Mouse (Mus musculus): ENCODE data around the gene Egln2. TPM values are rescaled to one million over a fixed set of nuclear protein-coding genes. Genes with fewer than 3 reads are reported as not detected.
A peak's percentile ranks its signal among the peaks of the same experiment; 100 is the strongest.

Gene Egln2
- polyA plus RNA-seq, 1 experiment from 2014 or later: 28.2 TPM

- Histone ChIP-seq H3K4me3 (ENCODE audit: low read depth, low read length) (peak overlapping the region; percentile 89), H3K4me1 (ENCODE audit: control insufficient read depth, low read depth, low read length) (peaks cover 19% of the 10 kb centered on the region), H3K4me2 (ENCODE audit: low read depth, low read length) (peak overlapping the region; percentile 77), H3K27me3 (ENCODE audit: control insufficient read depth, insufficient read depth, low read depth, low read length) (no peaks in the 10 kb centered on the region), H3K9me3 (replicated peaks; ENCODE audit: control insufficient read depth, low read length) (no peaks in the 10 kb centered on the region), H3K27ac (ENCODE audit: low read length) (peak overlapping the region; percentile 27; the same call in 1 of the 2 replicates), H3K9ac (ENCODE audit: low read depth, low read length) (peak overlapping the region; percentile 46), H3K36me3 (ENCODE audit: control insufficient read depth, insufficient read depth) (no peaks in the 10 kb centered on the region)
- WGBS (ENCODE audit: insufficient replicate concordance): 45% methylated on average over 16 of the region's 16 CpGs
- ATAC-seq (ENCODE audit: low read depth): no peak
Measured at GRCm38 (mm10) chr7:27179217-27179918, 12.8 kb upstream of the Egln2 start.

DNA sequence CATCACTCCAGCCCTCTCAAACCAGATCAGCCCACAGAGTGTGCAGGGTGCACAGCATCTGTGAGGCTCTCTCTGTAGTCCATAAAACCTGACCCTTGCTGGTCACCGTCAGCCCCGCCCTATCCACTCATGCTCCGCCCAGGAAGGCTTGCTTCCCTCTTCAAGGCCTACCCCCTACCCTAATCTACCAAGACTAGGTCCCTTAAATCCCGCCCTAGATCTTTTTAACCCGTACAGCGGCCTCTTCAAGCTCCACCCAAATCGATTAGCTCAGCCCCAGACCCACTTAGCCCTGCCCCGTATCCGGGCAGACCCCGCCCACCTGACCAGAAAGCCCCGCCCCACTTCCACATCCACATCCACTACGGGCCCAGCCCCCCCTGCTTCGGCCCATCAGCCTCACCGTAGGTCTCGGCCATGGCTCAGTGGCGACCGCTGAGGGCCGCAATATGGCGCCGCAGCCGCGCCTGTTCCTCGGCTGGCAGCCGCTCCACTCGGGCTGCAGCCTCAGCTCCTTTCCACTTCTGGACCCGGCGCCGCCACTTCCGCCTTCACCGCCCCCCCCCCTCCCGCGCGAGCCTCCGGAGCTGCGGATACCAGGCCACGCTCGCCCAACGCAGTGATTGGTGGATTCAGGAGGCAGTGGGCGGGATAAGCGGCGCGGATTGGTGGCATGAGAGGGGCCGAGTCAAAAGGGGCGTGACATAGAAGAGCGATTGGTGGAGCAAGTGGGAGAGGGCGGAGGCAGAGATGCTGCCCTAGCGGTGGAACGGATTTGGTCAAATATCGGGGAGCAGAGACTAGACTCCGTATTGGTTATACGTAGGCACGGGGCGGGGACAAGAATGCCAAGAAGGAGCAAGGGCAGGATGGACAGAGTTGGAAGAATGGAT, 12.0 kb upstream of the Egln2 start, which contains the start of gene Rab4b:
Gene Rab4b, minus strand, starts transcription at position 573 of the 893 bp plus-strand sequence.
- Histone ChIP-seq H3K4me3 (ENCODE audit: low read depth, low read length) (peak within 1 kb of the TSS; percentile 89), H3K9me3 (replicated peaks; ENCODE audit: control insufficient read depth, low read length) (no peaks in the 10 kb centered on the region), H3K27me3 (ENCODE audit: control insufficient read depth, insufficient read depth, low read depth, low read length) (no peaks in the 10 kb centered on the region), H3K27ac (ENCODE audit: low read length) (peak within 1 kb of the TSS; percentile 91), H3K36me3 (ENCODE audit: control insufficient read depth, insufficient read depth) (no peaks in the 10 kb centered on the region), H3K4me2 (ENCODE audit: low read depth, low read length) (peak within 1 kb of the TSS; percentile 77), H3K4me1 (ENCODE audit: control insufficient read depth, low read depth, low read length) (peaks cover 19% of the 10 kb centered on the region), H3K9ac (ENCODE audit: low read depth, low read length) (peak within 1 kb of the TSS; percentile 77)
- peak; percentile 95 for ATAC-seq (ENCODE audit: low read depth)
- WGBS (ENCODE audit: insufficient replicate concordance): under 1% methylated on average over 53 of the region's 53 CpGs

DNA sequence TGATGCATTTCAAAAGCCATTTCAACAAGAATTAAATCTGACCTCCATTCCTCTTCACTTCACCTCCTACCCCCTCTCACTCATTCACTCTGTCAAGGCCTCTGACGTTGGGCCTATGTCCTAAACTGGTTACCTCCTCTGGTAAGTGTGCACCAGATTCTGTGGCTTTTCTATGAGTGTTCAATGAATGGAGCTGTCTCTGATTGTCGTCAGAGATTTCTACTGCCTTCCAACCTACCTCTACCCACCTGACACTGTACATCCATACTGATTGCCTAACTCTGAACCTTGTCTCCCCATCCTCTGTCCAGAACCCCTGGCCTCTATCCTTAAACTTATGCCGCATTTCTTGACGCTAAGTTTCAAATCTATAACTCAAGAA, 11.3 kb upstream of the Egln2 start:
- H3K4me3 ChIP-seq (ENCODE audit: low read depth, low read length): peak overlapping the region; percentile 89
- no peaks in the 10 kb centered on the region for H3K27me3 ChIP-seq (ENCODE audit: control insufficient read depth, insufficient read depth, low read depth, low read length)
- H3K4me2 ChIP-seq (ENCODE audit: low read depth, low read length): peak overlapping the region; percentile 77
- peak overlapping the region; percentile 91 for H3K27ac ChIP-seq (ENCODE audit: low read length)
- H3K9me3 ChIP-seq (replicated peaks; ENCODE audit: control insufficient read depth, low read length): no peaks in the 10 kb centered on the region
- 16% methylated on average over 4 of the region's 4 CpGs for WGBS (ENCODE audit: insufficient replicate concordance)
- no peaks in the 10 kb centered on the region for H3K36me3 ChIP-seq (ENCODE audit: control insufficient read depth, insufficient read depth)
- peak; percentile 0 for ATAC-seq (ENCODE audit: low read depth)
- H3K4me1 ChIP-seq (ENCODE audit: control insufficient read depth, low read depth, low read length): peaks cover 19% of the 10 kb centered on the region
- H3K9ac ChIP-seq (ENCODE audit: low read depth, low read length): peak overlapping the region; percentile 77

DNA sequence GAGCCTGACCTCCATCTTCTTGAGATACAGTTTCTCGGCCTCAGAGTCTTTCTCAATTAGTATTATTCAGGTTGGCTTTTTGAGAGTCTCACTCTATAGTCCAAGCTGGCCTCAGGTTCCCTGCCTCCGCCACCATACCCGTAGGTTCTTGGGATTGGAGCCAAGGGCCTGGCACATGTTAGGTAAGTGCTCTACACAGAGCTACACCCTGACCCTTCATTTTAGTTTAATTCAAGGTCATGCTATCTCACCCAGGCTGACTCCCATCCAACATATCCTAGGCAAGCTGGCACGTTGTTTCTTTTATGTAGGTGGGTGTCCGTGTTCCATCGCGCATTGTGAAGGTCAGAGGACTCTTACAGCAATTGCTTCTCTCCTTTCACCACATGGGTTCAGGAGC, 8.3 kb upstream of the Egln2 start:
- Histone ChIP-seq H3K36me3 (ENCODE audit: control insufficient read depth, insufficient read depth) (peaks cover 3% of the 10 kb centered on the region; the same call in 1 of the 2 replicates), H3K9ac (ENCODE audit: low read depth, low read length) (no peak overlapping the region), H3K4me3 (ENCODE audit: low read depth, low read length) (no peak overlapping the region), H3K4me1 (ENCODE audit: control insufficient read depth, low read depth, low read length) (peaks cover 15% of the 10 kb centered on the region), H3K9me3 (replicated peaks; ENCODE audit: control insufficient read depth, low read length) (no peaks in the 10 kb centered on the region), H3K27ac (ENCODE audit: low read length) (no peak overlapping the region), H3K4me2 (ENCODE audit: low read depth, low read length) (no peak overlapping the region), H3K27me3 (ENCODE audit: control insufficient read depth, insufficient read depth, low read depth, low read length) (no peaks in the 10 kb centered on the region)
- WGBS (ENCODE audit: insufficient replicate concordance): 85% methylated on average over 7 of the region's 7 CpGs
- ATAC-seq (ENCODE audit: low read depth): no peak

GRCm38 (mm10) chr7:27174496-27174895, 7.9 kb upstream of the Egln2 start:
- Histone ChIP-seq H3K4me3 (ENCODE audit: low read depth, low read length) (no peak overlapping the region), H3K27me3 (ENCODE audit: control insufficient read depth, insufficient read depth, low read depth, low read length) (no peaks in the 10 kb centered on the region), H3K36me3 (ENCODE audit: control insufficient read depth, insufficient read depth) (peaks cover 3% of the 10 kb centered on the region; the same call in 1 of the 2 replicates), H3K27ac (ENCODE audit: low read length) (no peak overlapping the region), H3K9ac (ENCODE audit: low read depth, low read length) (no peak overlapping the region), H3K9me3 (replicated peaks; ENCODE audit: control insufficient read depth, low read length) (no peaks in the 10 kb centered on the region), H3K4me1 (ENCODE audit: control insufficient read depth, low read depth, low read length) (peaks cover 12% of the 10 kb centered on the region), H3K4me2 (ENCODE audit: low read depth, low read length) (no peak overlapping the region)
- WGBS (ENCODE audit: insufficient replicate concordance): 84% methylated on average over 15 of the region's 15 CpGs
- ATAC-seq (ENCODE audit: low read depth): no peak

- no peak overlapping the region for H3K4me3 ChIP-seq (ENCODE audit: low read depth, low read length)
- H3K9me3 ChIP-seq (replicated peaks; ENCODE audit: control insufficient read depth, low read length): no peaks in the 10 kb centered on the region
- 76% methylated on average over 3 of the region's 3 CpGs for WGBS (ENCODE audit: insufficient replicate concordance)
- H3K27me3 ChIP-seq (ENCODE audit: control insufficient read depth, insufficient read depth, low read depth, low read length): no peaks in the 10 kb centered on the region
- H3K4me2 ChIP-seq (ENCODE audit: low read depth, low read length): no peak overlapping the region
- ATAC-seq (ENCODE audit: low read depth): no peak
- peaks cover 3% of the 10 kb centered on the region; the same call in 1 of the 2 replicates for H3K36me3 ChIP-seq (ENCODE audit: control insufficient read depth, insufficient read depth)
- no peak overlapping the region for H3K9ac ChIP-seq (ENCODE audit: low read depth, low read length)
- H3K27ac ChIP-seq (ENCODE audit: low read length): no peak overlapping the region
- H3K4me1 ChIP-seq (ENCODE audit: control insufficient read depth, low read depth, low read length): peaks cover 18% of the 10 kb centered on the region
Measured at GRCm38 (mm10) chr7:27170981-27171380, 4.4 kb upstream of the Egln2 start.

- no peak overlapping the region; the same call in 1 of the 2 replicates for H3K9ac ChIP-seq (ENCODE audit: low read depth, low read length)
- peak overlapping the region; percentile 60 for H3K27ac ChIP-seq (ENCODE audit: low read length)
- ATAC-seq (ENCODE audit: low read depth): no peak
- H3K27me3 ChIP-seq (ENCODE audit: control insufficient read depth, insufficient read depth, low read depth, low read length): no peaks in the 10 kb centered on the region
- peaks cover 3% of the 10 kb centered on the region; the same call in 1 of the 2 replicates for H3K36me3 ChIP-seq (ENCODE audit: control insufficient read depth, insufficient read depth)
- peaks cover 32% of the 10 kb centered on the region for H3K4me1 ChIP-seq (ENCODE audit: control insufficient read depth, low read depth, low read length)
- no peak overlapping the region for H3K4me2 ChIP-seq (ENCODE audit: low read depth, low read length)
- no peaks in the 10 kb centered on the region for H3K9me3 ChIP-seq (replicated peaks; ENCODE audit: control insufficient read depth, low read length)
- 66% methylated on average over 5 of the region's 5 CpGs for WGBS (ENCODE audit: insufficient replicate concordance)
- H3K4me3 ChIP-seq (ENCODE audit: low read depth, low read length): no peak overlapping the region
Measured at GRCm38 (mm10) chr7:27168371-27168770, 1.8 kb upstream of the Egln2 start.

DNA sequence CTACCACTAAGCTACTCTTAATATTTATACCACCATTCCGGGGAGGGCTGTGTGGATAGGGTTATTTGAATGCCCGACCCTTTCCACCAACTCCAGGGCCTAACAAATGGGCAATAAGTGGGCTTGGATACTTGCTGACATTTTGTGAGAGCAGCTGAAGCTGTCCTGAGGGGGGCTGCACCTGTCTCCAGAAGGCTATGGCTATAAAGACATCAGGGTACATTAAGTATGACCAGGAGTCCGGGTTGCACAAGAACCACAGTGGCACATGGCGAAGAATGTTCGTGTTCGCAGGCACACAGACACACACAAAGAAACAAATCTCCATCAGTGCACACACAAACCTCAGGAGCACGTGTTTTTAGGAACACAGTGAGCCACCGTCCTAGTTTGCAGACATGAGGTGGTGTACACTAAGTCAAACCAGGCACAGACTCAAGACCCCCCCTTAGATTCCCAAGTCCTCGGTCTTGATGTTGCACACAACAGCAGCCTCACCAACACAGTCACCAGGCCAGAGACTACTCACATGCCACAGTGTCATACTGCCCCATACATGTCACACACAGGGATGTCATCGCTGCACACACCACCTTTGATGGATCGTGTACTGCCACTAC, 983 bp upstream of the Egln2 start:
- ATAC-seq (ENCODE audit: low read depth): no peak
- Histone ChIP-seq H3K36me3 (ENCODE audit: control insufficient read depth, insufficient read depth) (peaks cover 3% of the 10 kb centered on the region; the same call in 1 of the 2 replicates), H3K9me3 (replicated peaks; ENCODE audit: control insufficient read depth, low read length) (no peaks in the 10 kb centered on the region), H3K27me3 (ENCODE audit: control insufficient read depth, insufficient read depth, low read depth, low read length) (no peaks in the 10 kb centered on the region), H3K9ac (ENCODE audit: low read depth, low read length) (peak overlapping the region; percentile 87), H3K4me1 (ENCODE audit: control insufficient read depth, low read depth, low read length) (peaks cover 39% of the 10 kb centered on the region), H3K4me2 (ENCODE audit: low read depth, low read length) (peak overlapping the region; percentile 87), H3K27ac (ENCODE audit: low read length) (peak overlapping the region; percentile 95), H3K4me3 (ENCODE audit: low read depth, low read length) (peak overlapping the region; percentile 77)
- 64% methylated on average over 11 of the region's 11 CpGs for WGBS (ENCODE audit: insufficient replicate concordance)

Measured in liver, embryonic 16.5 days (tissue).